Mouse (Mus musculus) heart, postnatal 36 days (tissue): ENCODE data around the gene Trim47. TPM values are rescaled to one million over a fixed set of nuclear protein-coding genes. Genes with fewer than 3 reads are reported as not detected.

Experiments used
- DNase-seq, 2 experiments: peaks; one replicate each; pipeline ENCODE4 v3.0.0; 2021 to 2022
- intact Hi-C: fragments of 180-260 bp; cut with DNase I; formaldehyde crosslinking; loops from one replicate; pipeline ENCODE4 v1.15.1; 2025
- total RNA-seq, 2 experiments: library from RNA; stranded (reverse); gene quantifications; 2 replicates each; pipeline ENCODE4 v1.2.3; 2021

Gene Trim47
- total RNA-seq, 2 experiments from 2014 or later, result 25.2 to 34.2 TPM

- DNase-seq, result peak; percentile 91 to 92
- intact Hi-C loops, result loop anchor here (2.0 kb wide), 1 partner anchor 19 kb away; no protein-coding TSS in a partner anchor
Measured at GRCm38 (mm10) chr11:116110131-116110530, 16.9 kb downstream of the Trim47 start.

GRCm38 (mm10) chr11:116109441-116110081 is 17.4 kb downstream of the Trim47 start:
- intact Hi-C loops, result loop anchor here (1.0 to 2.0 kb wide), 2 partner anchors 19 to 21 kb away; no protein-coding TSS in a partner anchor
- peak in 1 of 2 experiments; percentile 53 for DNase-seq

- intact Hi-C loops, result loop anchor here (1.0 kb wide), 1 partner anchor 20 kb away; no protein-coding TSS in a partner anchor
- DNase-seq, result peak; percentile 88
Measured at GRCm38 (mm10) chr11:116108464-116109137, 18.4 kb downstream of the Trim47 start.

- DNase-seq, result peak in 1 of 2 experiments; percentile 35
- intact Hi-C loops, result no loop called here
Measured at GRCm38 (mm10) chr11:116107777-116108285, 19.2 kb downstream of the Trim47 start.

GRCm38 (mm10) chr11:116106963-116107776 is 19.8 kb downstream of the Trim47 start:
- peak in 1 of 2 experiments; percentile 52 for DNase-seq
- intact Hi-C loops, result no loop called here

GRCm38 (mm10) chr11:116106154-116106962 is 20.7 kb downstream of the Trim47 start:
- intact Hi-C loops, result no loop called here
- no peak for DNase-seq

GRCm38 (mm10) chr11:116105065-116105464 is 21.9 kb downstream of the Trim47 start:
- DNase-seq, result no peak
- intact Hi-C loops, result no loop called here

- peak; percentile 73 to 77 for DNase-seq
- intact Hi-C loops, result no loop called here
Measured at GRCm38 (mm10) chr11:116104006-116104646, 22.9 kb downstream of the Trim47 start.

GRCm38 (mm10) chr11:116103572-116103971 is 23.4 kb downstream of the Trim47 start:
- peak in 1 of 2 experiments; percentile 41 for DNase-seq
- intact Hi-C loops, result no loop called here

GRCm38 (mm10) chr11:116102472-116102871 is 24.5 kb downstream of the Trim47 start:
- intact Hi-C loops, result no loop called here
- peak in 1 of 2 experiments; percentile 33 for DNase-seq

- intact Hi-C loops, result no loop called here
- peak; percentile 74 to 82 for DNase-seq
Measured at GRCm38 (mm10) chr11:116101931-116102381, 25.1 kb downstream of the Trim47 start.

GRCm38 (mm10) chr11:116100839-116101238 is 26.2 kb downstream of the Trim47 start:
- intact Hi-C loops, result no loop called here
- DNase-seq, result no peak

- peak; percentile 81 to 85 for DNase-seq
- intact Hi-C loops, result no loop called here
Measured at GRCm38 (mm10) chr11:116100385-116100784, 26.6 kb downstream of the Trim47 start.

- DNase-seq, result no peak
Measured at GRCm38 (mm10) chr11:116099462-116099861, 27.5 kb downstream of the Trim47 start.

GRCm38 (mm10) chr11:116098711-116099460 is 28.1 kb downstream of the Trim47 start:
- intact Hi-C loops, result no loop called here
- DNase-seq, result peak; percentile 52 to 69

More at GRCm38 (mm10) chr11:116099462-116099861, 27.5 kb downstream of the Trim47 start:
- intact Hi-C loops, result no loop called here

- peak in 1 of 2 experiments; percentile 45 for DNase-seq
- intact Hi-C loops, result no loop called here
Measured at GRCm38 (mm10) chr11:116096213-116097108, 30.5 kb downstream of the Trim47 start.

GRCm38 (mm10) chr11:116095573-116095972 is 31.4 kb downstream of the Trim47 start:
- intact Hi-C loops, result no loop called here
- peak; percentile 78 to 80 for DNase-seq
